Mouse (Mus musculus) liver, embryonic 13.5 days (tissue): ENCODE measurements around the gene Syn3. TPM values are rescaled to one million over a fixed set of nuclear protein-coding genes. Genes with fewer than 3 reads are reported as not detected.
A peak's percentile ranks its signal among the peaks of the same experiment; 100 is the strongest.

Experiments used
- ATAC-seq: fragments of 200-750 bp; cut with Nextera tagmentation; 2 replicates; pipeline ENCODE4 v1.8.0; 2017; ENCODE audit warnings: low read depth, mild to moderate bottlenecking, moderate number of reproducible peaks, moderate library complexity
- DNase-seq: peaks from one replicate; pipeline ENCODE4 v3.0.0; 2022
- H3K27ac ChIP-seq: fragments of 300-500 bp; sonication (generic); 2 replicates; pipeline ENCODE4 v1.5.1; 2015; ENCODE audit warnings: moderate library complexity, mild to moderate bottlenecking, inconsistent platforms
- H3K27me3 ChIP-seq: fragments of 300-500 bp; sonication (generic); 2 replicates; pipeline ENCODE4 v1.6.1; 2015; ENCODE audit warnings: mild to moderate bottlenecking, inconsistent platforms
- H3K36me3 ChIP-seq: fragments of 300-500 bp; sonication (generic); 2 replicates; pipeline ENCODE4 v1.6.1; 2015; ENCODE audit warnings: mild to moderate bottlenecking, inconsistent platforms
- H3K4me1 ChIP-seq: fragments of 300-500 bp; sonication (generic); replicated peaks from 2 replicates; pipeline ENCODE4 v1.6.1; 2015; ENCODE audit warnings: inconsistent platforms
- H3K4me2 ChIP-seq: fragments of 300-500 bp; sonication (generic); 2 replicates; pipeline ENCODE4 v1.6.1; 2015; ENCODE audit warnings: inconsistent platforms, mild to moderate bottlenecking, moderate library complexity
- H3K4me3 ChIP-seq: fragments of 300-500 bp; sonication (generic); replicated peaks from 2 replicates; pipeline ENCODE4 v1.5.1; 2015; ENCODE audit warnings: mild to moderate bottlenecking, inconsistent platforms
- H3K9ac ChIP-seq: fragments of 300-500 bp; sonication (generic); 2 replicates; pipeline ENCODE4 v1.6.1; 2015; ENCODE audit warnings: mild to moderate bottlenecking, inconsistent platforms
- H3K9me3 ChIP-seq: fragments of 300-500 bp; sonication (generic); replicated peaks from 2 replicates; pipeline ENCODE4 v1.6.1; 2016; ENCODE audit warnings: inconsistent platforms
- WGBS: fragments of 180-500 bp; shearing (Covaris S2); methylation state at CpG from one replicate; pipeline ENCODE4 v1.1.7; 2015; ENCODE audit not compliant: insufficient replicate concordance; 5-methylcytosine and 5-hydroxymethylcytosine counted together
- polyA plus RNA-seq: library from polyadenylated mRNA; unstranded; fragments of >200 nt; fragmentation: Nextera tagmentation; extraction: Ambion mirVana; gene quantifications from 2 replicates; pipeline ENCODE4 v1.2.1, GENCODE M21; 2015

Gene Syn3
- polyA plus RNA-seq, 1 experiment from 2014 or later: 0.14 TPM

DNA sequence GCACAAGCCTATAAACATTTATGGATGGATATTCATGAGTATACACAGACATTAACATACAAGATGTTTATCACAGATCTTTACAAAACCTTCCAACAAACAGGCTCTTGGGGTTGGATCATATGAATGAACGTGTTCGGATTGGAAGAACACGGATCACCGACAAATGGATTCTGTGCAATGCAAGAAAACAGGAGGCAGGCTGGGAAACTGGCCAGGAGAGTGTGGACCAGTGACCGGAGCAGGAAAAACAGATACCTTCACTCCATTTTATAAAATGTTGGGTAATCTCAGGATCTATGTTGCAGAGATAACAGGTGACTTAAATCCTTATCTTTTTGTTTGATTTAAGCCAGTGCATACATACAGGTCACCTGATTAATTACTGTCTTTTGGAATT lies 178.5 kb downstream of the Syn3 start:
- no peaks in the 10 kb centered on the region for H3K36me3 ChIP-seq
- ATAC-seq: no peak
- H3K27me3 ChIP-seq: no peaks in the 10 kb centered on the region; the same call in 1 of the 2 replicates
- H3K4me3 ChIP-seq: no peak overlapping the region
- no peak overlapping the region for H3K9ac ChIP-seq
- DNase-seq: no peak
- H3K9me3 ChIP-seq: no peaks in the 10 kb centered on the region
- WGBS: 79% methylated on average over 5 of the region's 5 CpGs
- H3K4me2 ChIP-seq: no peak overlapping the region
- H3K4me1 ChIP-seq: no peaks in the 10 kb centered on the region
- no peak overlapping the region for H3K27ac ChIP-seq

DNA sequence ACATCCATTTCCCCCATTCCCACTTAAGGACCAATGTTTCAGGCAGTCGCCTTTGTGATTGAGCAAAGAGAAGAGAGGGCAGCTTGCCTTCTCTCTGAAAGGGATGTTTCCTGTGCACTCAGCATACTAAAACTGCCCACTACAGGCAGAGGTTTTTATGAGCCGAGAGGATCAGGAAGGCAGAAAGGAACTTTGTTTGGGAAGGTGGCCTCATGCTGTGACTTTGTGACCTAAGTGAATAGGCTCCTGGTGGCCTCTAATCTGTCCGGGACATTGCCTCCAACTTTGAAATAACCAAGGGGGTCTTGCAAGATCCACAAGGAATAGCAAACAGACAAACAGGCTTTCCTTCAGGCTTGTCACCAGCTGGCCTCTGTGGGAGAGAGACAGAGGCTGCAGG lies 179.2 kb downstream of the Syn3 start:
- DNase-seq: no peak
- WGBS: 50% methylated on average over 3 of the region's 3 CpGs
- no peaks in the 10 kb centered on the region; the same call in 1 of the 2 replicates for H3K27me3 ChIP-seq
- no peaks in the 10 kb centered on the region for H3K4me1 ChIP-seq
- ATAC-seq: no peak
- no peak overlapping the region for H3K27ac ChIP-seq
- no peak overlapping the region for H3K4me3 ChIP-seq
- H3K4me2 ChIP-seq: no peak overlapping the region
- no peaks in the 10 kb centered on the region for H3K9me3 ChIP-seq
- no peak overlapping the region for H3K9ac ChIP-seq
- H3K36me3 ChIP-seq: no peaks in the 10 kb centered on the region

DNA sequence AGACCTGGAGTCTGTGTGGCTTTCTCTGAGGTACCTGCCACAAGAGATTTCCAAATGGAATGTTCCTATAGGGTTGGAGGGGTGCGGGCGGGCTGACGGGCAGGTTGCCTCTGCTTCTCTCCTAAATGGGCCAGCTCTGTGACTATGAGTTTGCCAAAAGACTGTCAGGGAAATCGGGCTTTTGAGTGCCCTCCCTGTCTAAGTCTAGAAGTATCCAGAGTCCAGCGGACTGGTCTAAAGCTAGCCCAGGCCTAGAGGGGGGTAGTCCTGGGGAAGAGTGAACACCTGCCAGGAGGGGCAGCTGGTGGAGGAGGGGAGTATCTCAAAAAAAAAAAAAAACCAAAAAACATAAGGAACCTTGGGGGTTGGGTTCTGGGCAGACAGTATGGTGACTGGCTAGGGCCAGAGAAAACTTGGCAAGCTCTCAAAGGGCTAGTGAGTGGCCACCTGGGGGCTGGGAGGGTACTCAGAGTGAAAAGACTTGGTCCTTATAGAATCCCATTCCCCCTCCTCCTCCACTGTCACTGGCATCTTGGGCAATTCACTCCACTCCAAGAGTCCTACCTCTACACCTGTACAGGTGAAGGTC lies 180.1 kb downstream of the Syn3 start:
- no peak for DNase-seq
- H3K27me3 ChIP-seq: no peaks in the 10 kb centered on the region; the same call in 1 of the 2 replicates
- H3K36me3 ChIP-seq: no peaks in the 10 kb centered on the region
- H3K9ac ChIP-seq: no peak overlapping the region
- 72% methylated on average over 5 of the region's 5 CpGs for WGBS
- no peak overlapping the region for H3K27ac ChIP-seq
- H3K4me1 ChIP-seq: no peaks in the 10 kb centered on the region
- no peak overlapping the region for H3K4me2 ChIP-seq
- H3K4me3 ChIP-seq: no peak overlapping the region
- ATAC-seq: no peak
- no peaks in the 10 kb centered on the region for H3K9me3 ChIP-seq

DNA sequence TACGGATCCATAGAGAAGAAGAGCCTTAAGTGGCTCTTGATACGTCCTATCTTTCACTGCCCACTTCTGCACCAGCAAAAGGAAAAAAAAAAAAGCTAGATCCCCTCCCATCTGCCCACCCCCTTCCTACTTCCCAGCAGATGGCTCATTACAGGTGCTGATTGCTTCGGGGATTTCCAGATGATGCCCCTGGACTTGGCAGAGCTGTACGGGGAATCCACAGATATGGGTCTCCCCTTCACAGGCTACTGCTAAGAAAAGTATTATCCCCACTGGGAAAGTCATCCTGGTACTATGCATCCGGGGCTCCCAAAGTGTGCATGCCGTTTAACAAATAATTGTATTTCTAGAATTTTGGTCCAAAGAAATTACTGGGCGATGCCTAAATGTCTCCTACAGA lies 181.1 kb downstream of the Syn3 start:
- H3K36me3 ChIP-seq: no peaks in the 10 kb centered on the region

DNA sequence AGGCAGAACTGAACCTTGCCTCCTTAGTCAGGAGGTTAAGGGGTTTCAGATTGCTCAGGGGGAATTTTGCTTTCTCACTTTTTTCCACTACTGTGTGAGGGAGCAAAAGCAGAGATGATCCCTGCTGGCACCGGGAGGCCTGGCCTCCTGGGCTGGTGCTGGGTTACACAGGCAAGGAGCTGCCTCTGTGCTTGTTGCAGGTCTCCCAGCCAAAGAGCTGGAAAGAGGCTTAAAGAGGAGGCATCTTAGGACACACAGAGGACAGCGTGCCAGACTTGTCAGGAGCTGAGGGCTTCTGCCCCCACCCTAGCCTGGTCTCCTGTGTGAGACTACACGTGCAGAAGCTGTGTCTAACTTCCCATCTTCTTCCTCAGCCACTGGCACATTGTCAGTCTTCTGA lies 183.2 kb downstream of the Syn3 start:
- 46% methylated on average over 3 of the region's 3 CpGs for WGBS
- no peak for DNase-seq
- Histone ChIP-seq H3K4me2 (no peak overlapping the region), H3K27ac (no peak overlapping the region), H3K4me1 (no peaks in the 10 kb centered on the region), H3K36me3 (no peaks in the 10 kb centered on the region), H3K4me3 (no peak overlapping the region), H3K27me3 (no peaks in the 10 kb centered on the region), H3K9me3 (no peaks in the 10 kb centered on the region), H3K9ac (no peak overlapping the region)
- ATAC-seq: no peak

More for the DNA sequence above, 181.1 kb downstream of the Syn3 start:
- DNase-seq (no peak), ATAC-seq (no peak)
- Histone ChIP-seq H3K4me3 (no peak overlapping the region), H3K9ac (no peak overlapping the region), H3K9me3 (no peaks in the 10 kb centered on the region), H3K4me1 (no peaks in the 10 kb centered on the region), H3K27me3 (no peaks in the 10 kb centered on the region; the same call in 1 of the 2 replicates), H3K27ac (no peak overlapping the region), H3K4me2 (no peak overlapping the region)
- WGBS: 68% methylated on average over 7 of the region's 7 CpGs

DNA sequence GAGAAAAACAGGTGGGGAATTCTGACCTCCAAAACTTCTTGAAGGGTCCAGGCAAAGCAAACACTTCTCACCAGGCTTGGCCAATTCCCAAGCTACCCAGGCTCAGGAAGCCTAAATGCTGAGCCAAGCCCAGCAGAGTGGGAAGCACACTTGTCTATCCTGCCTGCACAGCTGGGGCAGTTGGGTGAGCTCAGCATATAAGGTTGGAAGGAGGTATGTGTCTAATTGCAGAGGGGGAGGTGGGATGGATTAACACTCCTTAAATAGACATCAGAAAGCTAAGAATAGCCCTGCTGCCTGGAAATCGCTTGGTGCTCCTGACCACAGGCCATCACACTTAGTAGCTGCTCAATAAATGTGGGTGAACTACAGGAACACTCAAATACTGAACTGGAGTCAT lies 185.2 kb downstream of the Syn3 start:
- Histone ChIP-seq H3K9me3 (no peaks in the 10 kb centered on the region), H3K4me2 (no peak overlapping the region), H3K4me3 (no peak overlapping the region), H3K4me1 (no peaks in the 10 kb centered on the region), H3K27ac (no peak overlapping the region), H3K36me3 (no peaks in the 10 kb centered on the region), H3K27me3 (no peaks in the 10 kb centered on the region), H3K9ac (no peak overlapping the region)
- DNase-seq (no peak), ATAC-seq (no peak)
- 48% methylated on average over 1 of the region's 1 CpGs for WGBS

DNA sequence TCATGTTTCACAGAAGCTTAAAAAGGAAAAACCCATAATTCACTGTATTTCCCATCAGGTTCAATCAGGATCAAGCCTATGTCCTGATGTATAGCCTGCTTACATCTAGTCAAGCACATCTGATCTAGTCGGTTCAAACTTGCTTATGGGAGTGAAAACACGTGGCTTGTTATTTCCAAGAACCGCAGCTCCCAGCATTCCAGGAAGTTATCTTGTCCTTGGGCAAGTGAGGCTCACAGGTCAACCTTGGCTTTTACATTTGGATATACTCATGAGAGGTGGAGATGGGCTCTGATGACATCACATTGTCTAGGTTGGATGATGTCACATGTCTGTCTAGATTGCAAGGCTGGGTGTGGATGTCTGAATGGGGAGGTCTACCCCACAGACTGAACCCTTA lies 185.7 kb downstream of the Syn3 start:
- H3K4me1 ChIP-seq: no peaks in the 10 kb centered on the region
- DNase-seq (no peak), ATAC-seq (no peak)
- H3K36me3 ChIP-seq: no peaks in the 10 kb centered on the region
- H3K9ac ChIP-seq: no peak overlapping the region
- H3K4me2 ChIP-seq: no peak overlapping the region
- 71% methylated on average over 3 of the region's 3 CpGs for WGBS
- H3K4me3 ChIP-seq: no peak overlapping the region
- no peak overlapping the region for H3K27ac ChIP-seq
- H3K9me3 ChIP-seq: no peaks in the 10 kb centered on the region
- no peaks in the 10 kb centered on the region for H3K27me3 ChIP-seq

DNA sequence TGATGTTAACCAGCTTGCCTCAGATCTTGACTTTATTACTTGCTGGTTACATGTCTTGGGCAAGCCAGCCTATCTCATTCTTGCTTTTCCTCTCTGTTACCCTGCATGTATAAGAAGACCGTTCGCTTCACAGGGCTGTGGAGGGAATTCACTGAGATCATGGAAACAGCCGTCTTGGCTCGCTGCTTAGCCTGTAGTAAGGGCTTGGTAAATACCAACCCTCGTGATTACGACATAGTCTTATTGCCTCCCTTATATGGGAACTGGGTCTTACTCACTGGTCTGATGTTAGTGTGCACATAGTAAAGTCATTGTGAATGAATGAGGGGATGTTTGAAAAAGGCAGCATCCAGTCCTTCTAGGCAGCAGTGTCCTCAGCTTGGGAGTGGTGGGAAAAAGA lies 188.2 kb downstream of the Syn3 start:
- WGBS: 59% methylated on average over 6 of the region's 6 CpGs
- Histone ChIP-seq H3K4me1 (no peaks in the 10 kb centered on the region), H3K4me3 (no peak overlapping the region), H3K27ac (no peak overlapping the region), H3K9me3 (no peaks in the 10 kb centered on the region), H3K36me3 (no peaks in the 10 kb centered on the region), H3K27me3 (no peaks in the 10 kb centered on the region), H3K9ac (no peak overlapping the region), H3K4me2 (no peak overlapping the region)
- no peak for ATAC-seq
- no peak for DNase-seq

DNA sequence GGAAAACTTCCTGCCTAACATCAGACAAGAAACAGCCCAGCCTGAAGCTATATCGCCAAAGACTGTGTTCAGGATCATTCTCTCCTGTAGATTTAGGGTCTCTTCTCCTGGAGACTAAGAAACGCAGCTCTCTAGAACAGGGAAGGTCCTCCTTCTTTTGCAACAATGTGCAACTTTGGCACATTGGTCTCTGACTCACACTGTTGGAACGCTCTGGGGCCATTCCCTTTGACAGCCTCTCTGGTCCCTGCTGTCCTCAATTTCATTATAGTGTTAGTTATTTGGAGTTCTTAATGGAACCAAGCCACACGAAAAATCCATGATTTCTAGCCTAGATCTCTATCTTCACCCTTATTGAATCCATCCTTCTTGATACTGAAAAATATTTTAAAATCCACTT lies 191.5 kb downstream of the Syn3 start:
- Histone ChIP-seq H3K27ac (no peak overlapping the region), H3K9ac (no peak overlapping the region), H3K27me3 (peaks cover under 1% of the 10 kb centered on the region; the same call in 1 of the 2 replicates), H3K4me2 (no peak overlapping the region), H3K9me3 (no peaks in the 10 kb centered on the region), H3K4me3 (no peak overlapping the region), H3K36me3 (no peaks in the 10 kb centered on the region), H3K4me1 (peaks cover 17% of the 10 kb centered on the region)
- 59% methylated on average over 4 of the region's 4 CpGs for WGBS
- ATAC-seq (no peak), DNase-seq (no peak)

DNA sequence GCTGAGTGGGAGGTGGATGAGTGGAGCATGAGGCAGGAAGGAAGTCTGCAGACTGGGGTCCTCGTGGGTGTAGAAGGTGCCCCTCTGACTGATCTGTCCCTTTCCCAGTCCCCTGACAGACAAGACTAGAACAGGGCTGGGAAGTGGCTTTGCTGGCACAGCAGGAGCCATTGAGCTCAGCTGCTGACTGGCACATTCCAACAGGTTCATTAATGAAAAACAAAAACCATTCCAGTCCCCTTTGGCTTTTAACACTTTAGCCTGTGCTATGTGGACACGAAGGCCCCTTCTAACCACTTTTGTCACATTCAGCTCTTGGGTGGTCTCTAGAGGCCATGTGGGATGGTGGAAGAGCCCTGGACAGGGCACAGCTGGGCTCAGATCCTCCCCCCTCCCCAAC lies 194.1 kb downstream of the Syn3 start:
- DNase-seq (no peak), ATAC-seq (no peak)
- H3K9ac ChIP-seq: no peak overlapping the region
- no peak overlapping the region for H3K4me2 ChIP-seq
- H3K4me1 ChIP-seq: peaks cover 39% of the 10 kb centered on the region
- no peaks in the 10 kb centered on the region for H3K9me3 ChIP-seq
- H3K27ac ChIP-seq: no peak overlapping the region
- no peak overlapping the region for H3K4me3 ChIP-seq
- H3K36me3 ChIP-seq: no peaks in the 10 kb centered on the region
- WGBS: 14% methylated on average over 2 of the region's 2 CpGs
- H3K27me3 ChIP-seq: peaks cover 27% of the 10 kb centered on the region

DNA sequence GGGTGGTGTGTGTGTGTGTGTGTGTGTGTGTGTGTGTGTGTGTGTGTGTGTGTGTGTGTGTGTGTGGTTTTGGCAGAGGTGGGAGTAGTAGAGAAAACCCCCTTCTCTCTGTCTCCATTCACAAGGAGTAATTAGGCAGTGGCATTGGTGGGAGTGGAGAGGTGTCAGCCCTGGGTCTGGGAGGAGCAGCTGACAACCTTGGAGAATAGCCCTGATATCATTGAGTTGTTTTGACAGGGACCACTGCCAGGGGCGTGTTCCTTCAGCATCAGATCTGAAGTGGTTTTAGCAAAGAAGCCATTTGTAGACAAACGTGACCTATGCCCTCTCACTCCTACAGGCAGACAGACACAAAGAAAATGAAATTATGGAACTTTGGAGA lies 195.2 kb downstream of the Syn3 start:
- no peak overlapping the region for H3K4me3 ChIP-seq
- no peaks in the 10 kb centered on the region for H3K9me3 ChIP-seq
- DNase-seq (no peak), ATAC-seq (no peak)
- no peak overlapping the region for H3K4me2 ChIP-seq
- no peak overlapping the region for H3K27ac ChIP-seq
- H3K9ac ChIP-seq: no peak overlapping the region
- peaks cover 39% of the 10 kb centered on the region for H3K4me1 ChIP-seq
- peaks cover 38% of the 10 kb centered on the region for H3K27me3 ChIP-seq
- no peaks in the 10 kb centered on the region for H3K36me3 ChIP-seq
- WGBS: 35% methylated on average over 2 of the region's 2 CpGs

DNA sequence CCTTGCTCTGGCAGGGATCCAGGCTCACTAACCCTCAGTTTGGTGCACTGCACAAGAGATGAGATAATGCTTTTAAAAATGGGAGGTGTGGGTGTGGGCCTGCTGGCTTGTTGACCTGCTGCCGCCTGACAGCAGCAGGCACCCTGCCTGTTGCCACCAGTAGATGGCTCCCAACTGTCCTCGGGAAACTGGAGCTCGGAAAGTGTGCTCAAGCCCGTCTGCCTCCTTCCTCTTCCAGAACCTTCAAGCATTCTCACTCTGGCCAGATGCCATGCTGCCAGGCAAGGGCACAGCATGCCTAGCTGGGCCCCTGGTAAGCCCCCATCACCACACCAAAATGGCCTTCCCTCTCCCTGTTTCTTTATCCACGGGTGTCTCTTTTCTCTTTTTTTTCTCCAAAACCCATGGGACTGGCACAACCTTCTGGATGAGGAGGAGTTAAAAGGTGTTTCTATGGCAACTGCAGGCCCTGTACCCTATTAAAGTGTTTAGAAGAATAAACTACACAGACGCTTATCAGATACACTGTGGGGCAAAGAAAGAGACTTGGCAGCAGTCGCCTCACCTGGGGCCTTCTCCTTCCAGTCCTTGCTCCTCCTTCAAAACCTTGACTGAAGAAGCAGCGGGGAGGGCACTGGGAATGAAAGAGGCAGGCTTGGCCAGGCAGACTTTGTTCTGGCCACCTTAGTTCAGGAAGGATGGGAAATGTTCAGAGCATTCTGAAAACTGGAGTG lies 195.8 kb downstream of the Syn3 start:
- peak; percentile 82 for ATAC-seq
- Histone ChIP-seq H3K4me1 (peaks cover 39% of the 10 kb centered on the region), H3K4me3 (no peak overlapping the region), H3K4me2 (peak overlapping the region; percentile 32; the same call in 1 of the 2 replicates), H3K27ac (0 out of 2 replicates have a peak overlapping the region, but pooled peaks have one; percentile 0), H3K36me3 (no peaks in the 10 kb centered on the region), H3K9me3 (no peaks in the 10 kb centered on the region), H3K9ac (peak overlapping the region; percentile 10; the same call in 1 of the 2 replicates), H3K27me3 (peaks cover 44% of the 10 kb centered on the region)
- peak; percentile 62 for DNase-seq
- WGBS: 29% methylated on average over 8 of the region's 8 CpGs
